Mouse (Mus musculus): ENCODE results near the gene Prkag3. TPM values are rescaled to one million over a fixed set of nuclear protein-coding genes. Genes with fewer than 3 reads are reported as not detected.

Gene Prkag3
- polyA plus RNA-seq, 1 experiment from 2014 or later, result 0.15 TPM

DNA sequence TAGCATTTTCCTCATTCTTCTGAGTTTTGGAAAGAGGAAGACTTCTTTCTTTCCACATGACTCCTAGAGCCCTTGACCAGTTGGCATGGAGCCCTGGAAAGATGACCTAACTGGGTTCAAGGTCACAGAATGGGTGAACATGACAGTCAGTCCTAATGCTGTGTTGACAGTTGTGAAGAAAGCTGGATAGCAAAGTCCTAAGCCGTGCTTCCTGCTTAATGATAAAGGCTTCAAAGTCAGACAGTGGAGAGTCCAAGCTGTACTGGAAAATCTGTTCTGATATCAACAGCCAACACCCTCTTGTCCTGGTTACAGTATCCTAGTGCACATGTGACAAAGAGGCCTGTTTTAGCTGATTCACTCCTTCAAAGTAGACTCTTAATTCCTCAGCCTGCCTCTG is 50.2 kb downstream of the Prkag3 start:
- no peak for ATAC-seq (ENCODE audit: low FRiP score, low TSS enrichment)
- Histone ChIP-seq H3K27me3 (ENCODE audit: control insufficient read depth, insufficient read depth, low read length) (no peaks in the 10 kb centered on the region), H3K9ac (ENCODE audit: low read depth, low read length) (no peak overlapping the region), H3K4me2 (replicated peaks; ENCODE audit: low read depth, low read length) (no peak overlapping the region), H3K9me3 (ENCODE audit: control insufficient read depth, low read length) (no peaks in the 10 kb centered on the region), H3K4me1 (ENCODE audit: control insufficient read depth, insufficient read depth, low read length) (no peaks in the 10 kb centered on the region), H3K27ac (ENCODE audit: low read depth, low read length) (no peak overlapping the region), H3K4me3 (ENCODE audit: low read length) (no peak overlapping the region), H3K36me3 (ENCODE audit: control insufficient read depth, insufficient read depth, low read length) (peaks cover 66% of the 10 kb centered on the region)
- 87% methylated on average over 1 of the region's 1 CpGs for WGBS

DNA sequence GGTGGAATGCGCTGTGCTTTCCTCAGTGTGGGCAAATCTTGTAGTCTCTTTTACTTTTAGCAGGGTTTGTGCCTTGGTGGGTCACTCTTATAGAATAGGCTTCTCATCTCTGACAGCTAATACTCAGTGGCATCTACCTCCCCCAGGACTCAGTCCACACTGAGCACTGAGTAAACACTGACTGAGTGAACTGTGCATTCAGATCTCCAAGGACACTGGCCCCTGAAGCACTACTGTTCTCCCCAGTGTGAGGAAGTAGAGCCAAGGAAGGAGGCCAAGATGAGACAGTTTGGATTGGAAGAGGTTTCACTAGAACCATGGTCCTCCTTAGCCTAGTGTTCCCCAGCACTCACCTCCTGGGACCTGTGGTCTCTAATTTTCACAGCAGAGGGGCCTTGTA is 50.7 kb downstream of the Prkag3 start:
- Histone ChIP-seq H3K27ac (ENCODE audit: low read depth, low read length) (no peak overlapping the region), H3K4me2 (replicated peaks; ENCODE audit: low read depth, low read length) (no peak overlapping the region), H3K4me3 (ENCODE audit: low read length) (no peak overlapping the region), H3K4me1 (ENCODE audit: control insufficient read depth, insufficient read depth, low read length) (no peaks in the 10 kb centered on the region), H3K27me3 (ENCODE audit: control insufficient read depth, insufficient read depth, low read length) (no peaks in the 10 kb centered on the region), H3K9me3 (ENCODE audit: control insufficient read depth, low read length) (no peaks in the 10 kb centered on the region), H3K9ac (ENCODE audit: low read depth, low read length) (no peak overlapping the region), H3K36me3 (ENCODE audit: control insufficient read depth, insufficient read depth, low read length) (peaks cover 66% of the 10 kb centered on the region)
- ATAC-seq (ENCODE audit: low FRiP score, low TSS enrichment), result no peak
- 100% methylated on average over 1 of the region's 1 CpGs for WGBS

DNA sequence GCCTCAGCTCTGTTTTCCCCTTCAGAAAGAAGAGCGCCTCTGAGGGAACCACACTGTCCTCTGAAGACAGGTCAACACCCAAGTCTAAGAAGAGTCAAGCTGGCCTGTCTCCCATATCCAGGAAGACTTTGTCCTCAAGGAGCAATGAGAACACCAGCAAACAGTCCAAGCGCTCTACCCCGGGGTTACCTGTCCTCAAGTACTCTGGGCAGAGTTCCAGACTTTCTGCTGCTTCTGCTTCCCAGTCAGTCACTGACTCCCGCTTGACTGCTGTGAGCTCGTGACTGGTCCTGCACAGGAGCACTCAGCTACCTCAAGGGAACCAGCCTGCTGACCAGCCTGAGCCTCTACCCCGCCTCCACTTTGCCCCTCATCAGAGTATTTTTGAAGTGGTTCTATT is 51.6 kb downstream of the Prkag3 start:
- Histone ChIP-seq H3K9ac (ENCODE audit: low read depth, low read length) (no peak overlapping the region), H3K4me3 (ENCODE audit: low read length) (no peak overlapping the region), H3K36me3 (ENCODE audit: control insufficient read depth, insufficient read depth, low read length) (peaks cover 68% of the 10 kb centered on the region), H3K9me3 (ENCODE audit: control insufficient read depth, low read length) (no peaks in the 10 kb centered on the region), H3K27me3 (ENCODE audit: control insufficient read depth, insufficient read depth, low read length) (no peaks in the 10 kb centered on the region), H3K4me1 (ENCODE audit: control insufficient read depth, insufficient read depth, low read length) (no peaks in the 10 kb centered on the region), H3K4me2 (replicated peaks; ENCODE audit: low read depth, low read length) (no peak overlapping the region), H3K27ac (ENCODE audit: low read depth, low read length) (no peak overlapping the region)
- 96% methylated on average over 6 of the region's 6 CpGs for WGBS
- ATAC-seq (ENCODE audit: low FRiP score, low TSS enrichment), result no peak

DNA sequence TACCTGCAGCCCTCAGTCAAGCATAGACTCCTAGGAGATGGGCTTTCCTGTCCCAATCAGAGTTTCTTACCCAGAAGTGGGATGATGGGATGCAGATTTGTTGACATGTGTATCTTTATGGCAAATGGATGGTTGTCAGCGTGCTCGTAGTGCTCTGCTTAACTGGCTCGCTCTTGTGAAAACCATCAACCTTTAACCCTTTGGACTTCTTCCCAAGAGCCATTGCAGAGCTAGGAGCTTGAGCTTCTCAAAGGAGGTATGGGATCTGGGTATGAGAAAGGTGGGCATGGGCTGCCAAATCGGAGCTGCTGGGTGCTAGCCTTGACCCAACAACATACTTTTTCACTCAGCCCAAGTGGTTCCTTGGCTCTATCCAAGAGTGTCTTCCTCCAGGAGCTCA is 53.2 kb downstream of the Prkag3 start:
- Histone ChIP-seq H3K27ac (ENCODE audit: low read depth, low read length) (no peak overlapping the region), H3K36me3 (ENCODE audit: control insufficient read depth, insufficient read depth, low read length) (peaks cover 73% of the 10 kb centered on the region), H3K4me3 (ENCODE audit: low read length) (no peak overlapping the region), H3K9ac (ENCODE audit: low read depth, low read length) (no peak overlapping the region), H3K4me1 (ENCODE audit: control insufficient read depth, insufficient read depth, low read length) (no peaks in the 10 kb centered on the region), H3K27me3 (ENCODE audit: control insufficient read depth, insufficient read depth, low read length) (no peaks in the 10 kb centered on the region), H3K4me2 (replicated peaks; ENCODE audit: low read depth, low read length) (no peak overlapping the region), H3K9me3 (ENCODE audit: control insufficient read depth, low read length) (no peaks in the 10 kb centered on the region)
- 89% methylated on average over 4 of the region's 4 CpGs for WGBS
- no peak for ATAC-seq (ENCODE audit: low FRiP score, low TSS enrichment)

DNA sequence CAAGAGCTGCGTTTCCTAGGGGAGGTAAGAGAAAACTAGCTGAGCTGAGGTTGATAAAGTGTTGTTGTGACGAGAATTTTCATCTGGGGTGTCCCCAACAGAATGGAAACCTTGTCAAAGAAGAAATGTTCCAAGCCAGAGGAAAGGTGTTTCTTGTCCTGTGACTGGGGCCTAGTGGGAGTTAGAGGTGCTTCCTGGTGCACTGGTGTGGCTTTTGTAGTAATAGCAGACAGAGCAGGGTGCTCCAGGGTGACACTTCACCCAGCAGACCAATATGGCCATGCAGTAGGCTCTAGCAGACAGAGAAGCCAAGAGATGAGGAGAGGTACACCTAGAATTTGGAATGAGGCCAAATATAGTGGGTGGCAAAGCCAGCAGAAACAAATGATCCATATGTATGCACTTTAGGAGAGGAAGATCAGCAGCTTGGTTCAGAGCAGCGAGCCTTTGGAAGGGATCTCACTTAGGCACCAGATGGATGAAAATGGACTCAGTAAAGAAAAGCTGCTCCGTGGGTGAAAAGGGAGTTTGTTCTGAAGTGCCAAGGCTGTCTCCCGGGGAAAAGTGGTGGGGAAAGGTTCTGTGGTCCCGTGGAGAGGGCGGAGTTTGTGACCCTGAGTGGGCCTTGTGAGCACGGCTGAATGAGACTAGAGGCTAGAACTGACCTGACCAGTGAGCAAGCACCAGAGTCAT is 55.0 kb downstream of the Prkag3 start:
- WGBS, result 93% methylated on average over 8 of the region's 8 CpGs
- Histone ChIP-seq H3K4me1 (ENCODE audit: control insufficient read depth, insufficient read depth, low read length) (no peaks in the 10 kb centered on the region), H3K9ac (ENCODE audit: low read depth, low read length) (no peak overlapping the region), H3K36me3 (ENCODE audit: control insufficient read depth, insufficient read depth, low read length) (peaks cover 77% of the 10 kb centered on the region), H3K4me2 (replicated peaks; ENCODE audit: low read depth, low read length) (no peak overlapping the region), H3K4me3 (ENCODE audit: low read length) (no peak overlapping the region), H3K9me3 (ENCODE audit: control insufficient read depth, low read length) (no peaks in the 10 kb centered on the region), H3K27ac (ENCODE audit: low read depth, low read length) (no peak overlapping the region), H3K27me3 (ENCODE audit: control insufficient read depth, insufficient read depth, low read length) (no peaks in the 10 kb centered on the region)
- no peak for ATAC-seq (ENCODE audit: low FRiP score, low TSS enrichment)

Other genes starting within 250 kb of the Prkag3 start
- gene Cnot9, start 243.2 kb downstream of the Prkag3 start, polyA plus RNA-seq (2014; fragmentation: Nextera tagmentation; extraction: Ambion mirVana), result 76.1 and 92.9 TPM in 2 replicates
- 1.0 and 1.2 TPM in 2 replicates for gene Plcd4, start 206.3 kb downstream of the Prkag3 start, polyA plus RNA-seq (2014; fragmentation: Nextera tagmentation; extraction: Ambion mirVana)
- 31.9 and 43.9 TPM in 2 replicates for gene Usp37, start 204.9 kb downstream of the Prkag3 start, polyA plus RNA-seq (2014; fragmentation: Nextera tagmentation; extraction: Ambion mirVana)
- 5.8 and 10.5 TPM in 2 replicates for gene Zfp142, start 161.0 kb downstream of the Prkag3 start, polyA plus RNA-seq (2014; fragmentation: Nextera tagmentation; extraction: Ambion mirVana)
- 14.4 and 18.9 TPM in 2 replicates for gene Bcs1l, start 160.9 kb downstream of the Prkag3 start, polyA plus RNA-seq (2014; fragmentation: Nextera tagmentation; extraction: Ambion mirVana)
- 8.1 and 28.3 TPM in 2 replicates for gene Rnf25, start 147.8 kb downstream of the Prkag3 start, polyA plus RNA-seq (2014; fragmentation: Nextera tagmentation; extraction: Ambion mirVana)
- gene Stk36, start 147.8 kb downstream of the Prkag3 start, polyA plus RNA-seq (2014; fragmentation: Nextera tagmentation; extraction: Ambion mirVana), result 6.2 and 7.5 TPM in 2 replicates
- 13.4 and 26.1 TPM in 2 replicates for gene Ttll4, start 87.5 kb downstream of the Prkag3 start, polyA plus RNA-seq (2014; fragmentation: Nextera tagmentation; extraction: Ambion mirVana)
- 6.3 and 8.1 TPM in 2 replicates for gene Cyp27a1, start 35.6 kb downstream of the Prkag3 start, polyA plus RNA-seq (2014; fragmentation: Nextera tagmentation; extraction: Ambion mirVana)
- 3.1 and 3.4 TPM in 2 replicates for gene Wnt6, start 22.7 kb upstream of the Prkag3 start, polyA plus RNA-seq (2014; fragmentation: Nextera tagmentation; extraction: Ambion mirVana)
- 0.70 and 0.91 TPM in 2 replicates for gene Wnt10a, start 42.3 kb upstream of the Prkag3 start, polyA plus RNA-seq (2014; fragmentation: Nextera tagmentation; extraction: Ambion mirVana)
- gene Cdk5r2, start 105.7 kb upstream of the Prkag3 start, polyA plus RNA-seq (2014; fragmentation: Nextera tagmentation; extraction: Ambion mirVana), result 0.07 TPM in 1 of 2 replicates, not detected in the other
- 0.47 and 2.1 TPM in 2 replicates for gene Fev, start 136.2 kb upstream of the Prkag3 start, polyA plus RNA-seq (2014; fragmentation: Nextera tagmentation; extraction: Ambion mirVana)
- not detected in 2 replicates for gene Cryba2, start 143.9 kb upstream of the Prkag3 start, polyA plus RNA-seq (2014; fragmentation: Nextera tagmentation; extraction: Ambion mirVana)
- gene Cfap65, start 186.4 kb upstream of the Prkag3 start, polyA plus RNA-seq (2014; fragmentation: Nextera tagmentation; extraction: Ambion mirVana), result not detected in 2 replicates
- gene Ihh, start 202.5 kb upstream of the Prkag3 start, polyA plus RNA-seq (2014; fragmentation: Nextera tagmentation; extraction: Ambion mirVana), result 0.43 and 0.84 TPM in 2 replicates